ENCODE assay signal across 17 mouse cellular contexts in genomic region chr7:84073856-84074255, GRCm38 (mm10). TPM values are rescaled to one million over a fixed set of nuclear protein-coding genes. Genes with fewer than 3 reads are reported as not detected.
A peak's percentile ranks its signal among the peaks of the same experiment; 100 is the strongest.
DNase-seq lines count a peak whose midpoint lies in the region; ATAC-seq lines count a peak whose summit lies in the region.
"Had no signal": no experiment of that assay in that cellular context is flagged by ENCODE, and none has a peak within 500 bp of the region (broad histone marks: within the 10 kb centered on the region; RNA-seq: fewer than 3 reads in every experiment).

No protein-coding gene starts in this region.

- no peak for ATAC-seq in cerebellum, adult (ENCODE audit: insufficient number of reproducible peaks, low FRiP score, low TSS enrichment)
- ATAC-seq: activated CD4-positive, CD25-positive, alpha-beta regulatory T cell, adult 4 months; CD4-positive, CD25-positive, alpha-beta regulatory T cell, adult 4 months; forebrain, embryonic 13.5 days; intestine, postnatal 0 days had no signal

- DNase-seq in cerebellum, adult 9-11 months, result peak; percentile 37
- DNase-seq in heart, adult 11 months, result peak; percentile 73
- DNase-seq in heart, adult 18-20 months, result no peak
- peak; percentile 52 for DNase-seq in brain, adult 2 months (ENCODE audit: low read depth, low spot score)
- DNase-seq in cerebellum, postnatal 25 days, result peak; percentile 38 to 59
- no peak for DNase-seq in spleen, adult 18-20 months
- DNase-seq in kidney, adult 18-20 months, result no peak
- DNase-seq: adrenal gland, adult 8-10 months; adrenal gland, postnatal 36 days; gastrocnemius, postnatal 25 days; kidney, adult 8-10 months had no signal

RNA-seq across cellular contexts. Expression of gene Cemip, which starts 12.4 kb away (rescaled TPM):
- total RNA-seq in heart, adult 18-20 months (2021), result under 1 TPM in 1 of 2 experiments, not detected in 1; 0.08 TPM
- total RNA-seq: gastrocnemius, postnatal 25 days; hematopoietic stem cell, adult 5-6 weeks had no signal

Comparison
In these comparisons a context has a peak if more than half of its experiments do, and no peak if none do; other contexts are left out.
1. DNase-seq: peak in cerebellum, adult 9-11 months (single experiment), heart, adult 11 months (single experiment), brain, adult 2 months (single experiment) and cerebellum, postnatal 25 days (2 of 2); none in heart, adult 18-20 months (0 of 2), spleen, adult 18-20 months (0 of 2) and kidney, adult 18-20 months (single experiment).